Mouse (Mus musculus) heart, postnatal 0 days (tissue): Measurements from ENCODE around the gene Eif3d. TPM values are rescaled to one million over a fixed set of nuclear protein-coding genes. Genes with fewer than 3 reads are reported as not detected.

Source experiments
- ATAC-seq: fragments of 200-750 bp; cut with Nextera tagmentation; 2 replicates; pipeline ENCODE4 v1.8.0; 2017; ENCODE audit warnings: low read depth, moderate number of reproducible peaks, moderate library complexity; ENCODE audit not compliant: insufficient read depth
- DNase-seq: peaks from one replicate; pipeline ENCODE4 v3.0.0-alpha.2; 2016; ENCODE audit warnings: low spot score
- H3K27ac ChIP-seq: fragments of 300-500 bp; sonication (generic); 2 replicates; pipeline ENCODE4 v1.5.1; 2014; ENCODE audit warnings: low read depth, mild to moderate bottlenecking
- H3K27me3 ChIP-seq: fragments of 300-500 bp; sonication (generic); 2 replicates; pipeline ENCODE4 v1.6.1; 2014; ENCODE audit warnings: low read length, mixed read lengths; ENCODE audit not compliant: control insufficient read depth, insufficient read depth
- H3K36me3 ChIP-seq: fragments of 300-500 bp; sonication (generic); replicated peaks from 2 replicates; pipeline ENCODE4 v1.6.1; 2014; ENCODE audit warnings: low read length, mixed read lengths; ENCODE audit not compliant: control insufficient read depth, insufficient read depth
- H3K4me1 ChIP-seq: fragments of 300-500 bp; sonication (generic); 2 replicates; pipeline ENCODE4 v1.6.1; 2014; ENCODE audit warnings: antibody characterized with exemption; ENCODE audit not compliant: control insufficient read depth, insufficient read depth
- H3K4me2 ChIP-seq: fragments of 300-500 bp; sonication (generic); 2 replicates; pipeline ENCODE4 v1.6.1; 2014; ENCODE audit warnings: low read depth, mild to moderate bottlenecking, low read length, moderate library complexity
- H3K4me3 ChIP-seq: fragments of 300-500 bp; sonication (generic); 2 replicates; pipeline ENCODE4 v1.5.1; 2014; ENCODE audit warnings: low read depth, low read length
- H3K9ac ChIP-seq: fragments of 300-500 bp; sonication (generic); replicated peaks from 2 replicates; pipeline ENCODE4 v1.6.1; 2014; ENCODE audit warnings: low read depth, low read length, mixed read lengths
- H3K9me3 ChIP-seq: fragments of 300-500 bp; sonication (generic); replicated peaks from 2 replicates; pipeline ENCODE4 v1.6.1; 2016; ENCODE audit warnings: low read length; ENCODE audit not compliant: control insufficient read depth
- CTCF ChIP-seq: IDR thresholded peaks from 2 replicates; pipeline ENCODE4 v1.5.1; 2016; ENCODE audit warnings: antibody characterized with exemption, control low read depth, low read depth
- EP300 ChIP-seq: IDR thresholded peaks from 2 replicates; pipeline ENCODE4 v1.6.1; 2016; ENCODE audit warnings: antibody characterized with exemption, low read depth
- WGBS: fragments of 180-500 bp; shearing (Covaris S2); extraction: QIAGEN DNeasy Blood & Tissue Kit; methylation state at CpG from one replicate; pipeline ENCODE4 v1.1.7; 2014; 5-methylcytosine and 5-hydroxymethylcytosine counted together
- polyA plus RNA-seq: library from polyadenylated mRNA; unstranded; fragments of >200 nt; fragmentation: Nextera tagmentation; extraction: Ambion mirVana; gene quantifications from 2 replicates; pipeline ENCODE4 v1.2.1, GENCODE M21; 2015
- total RNA-seq: library from RNA; depleted of rRNA; stranded (reverse); fragments of >200 nt; gene quantifications from 2 replicates; pipeline ENCODE4 v1.2.3, GENCODE M21; 2014; ENCODE audit warnings: low replicate concordance

Gene Eif3d
- total and polyA plus RNA-seq, 2 experiments from 2014 or later = 90.6 to 110 TPM

- no peak for DNase-seq
- 96% methylated on average over 2 of the region's 2 CpGs for WGBS
- H3K4me2 ChIP-seq = no peak overlapping the region
- no peak overlapping the region for H3K27ac ChIP-seq
- peaks cover 16% of the 10 kb centered on the region for H3K4me1 ChIP-seq
- H3K27me3 ChIP-seq = no peaks in the 10 kb centered on the region
- H3K9me3 ChIP-seq = no peaks in the 10 kb centered on the region
- H3K9ac ChIP-seq = no peak overlapping the region
- ATAC-seq = no peak
- peaks cover 62% of the 10 kb centered on the region for H3K36me3 ChIP-seq
- no peak overlapping the region for H3K4me3 ChIP-seq
- no peak for TF ChIP-seq CTCF
- TF ChIP-seq EP300 = no peak
Measured at GRCm38 (mm10) chr15:77925195-77925594, 45.4 kb downstream of the Eif3d start.

GRCm38 (mm10) chr15:77923267-77924035 lies 47.2 kb downstream of the Eif3d start:
- H3K27ac ChIP-seq = no peak overlapping the region
- no peak for DNase-seq
- H3K4me1 ChIP-seq = peaks cover 9% of the 10 kb centered on the region
- H3K36me3 ChIP-seq = peaks cover 76% of the 10 kb centered on the region
- no peak overlapping the region for H3K9ac ChIP-seq
- H3K4me2 ChIP-seq = no peak overlapping the region
- H3K27me3 ChIP-seq = no peaks in the 10 kb centered on the region
- no peak for ATAC-seq
- H3K4me3 ChIP-seq = no peak overlapping the region
- WGBS = 72% methylated on average over 9 of the region's 9 CpGs
- TF ChIP-seq EP300 (no peak), CTCF (no peak)
- no peaks in the 10 kb centered on the region for H3K9me3 ChIP-seq

GRCm38 (mm10) chr15:77922710-77923109 lies 47.9 kb downstream of the Eif3d start:
- DNase-seq = no peak
- WGBS = 73% methylated on average over 9 of the region's 9 CpGs

GRCm38 (mm10) chr15:77921636-77922035 lies 49.0 kb downstream of the Eif3d start:
- DNase-seq (no peak), ATAC-seq (no peak)
- no peak overlapping the region for H3K27ac ChIP-seq
- no peak overlapping the region for H3K4me2 ChIP-seq
- H3K4me1 ChIP-seq = no peaks in the 10 kb centered on the region
- WGBS = 64% methylated on average over 6 of the region's 6 CpGs
- H3K4me3 ChIP-seq = no peak overlapping the region
- peaks cover 77% of the 10 kb centered on the region for H3K36me3 ChIP-seq
- no peaks in the 10 kb centered on the region for H3K9me3 ChIP-seq
- no peak overlapping the region for H3K9ac ChIP-seq
- TF ChIP-seq CTCF (no peak), EP300 (no peak)
- H3K27me3 ChIP-seq = no peaks in the 10 kb centered on the region

More at GRCm38 (mm10) chr15:77922710-77923109, 47.9 kb downstream of the Eif3d start:
- H3K4me2 ChIP-seq = no peak overlapping the region
- no peaks in the 10 kb centered on the region for H3K9me3 ChIP-seq
- no peak for TF ChIP-seq EP300
- no peak for TF ChIP-seq CTCF
- H3K9ac ChIP-seq = no peak overlapping the region
- H3K36me3 ChIP-seq = peaks cover 82% of the 10 kb centered on the region
- H3K4me3 ChIP-seq = no peak overlapping the region
- H3K4me1 ChIP-seq = peaks cover 3% of the 10 kb centered on the region
- no peak for ATAC-seq
- no peaks in the 10 kb centered on the region for H3K27me3 ChIP-seq
- H3K27ac ChIP-seq = no peak overlapping the region

- DNase-seq = no peak
- Histone ChIP-seq H3K27me3 (no peaks in the 10 kb centered on the region), H3K27ac (peak overlapping the region; percentile 65), H3K4me2 (no peak overlapping the region), H3K4me3 (no peak overlapping the region), H3K9ac (no peak overlapping the region), H3K36me3 (peaks cover 82% of the 10 kb centered on the region), H3K4me1 (no peaks in the 10 kb centered on the region), H3K9me3 (no peaks in the 10 kb centered on the region)
- TF ChIP-seq EP300 (no peak), CTCF (peak; percentile 37)
- no peak; the same call in 1 of the 2 replicates for ATAC-seq
- 66% methylated on average over 10 of the region's 10 CpGs for WGBS
Measured at GRCm38 (mm10) chr15:77920511-77921462, 49.8 kb downstream of the Eif3d start.
